Comparison of ENCODE assay signal across 13 mouse cellular contexts in genomic region chr16:22085411-22085810, GRCm38 (mm10).
DNase-seq lines count a peak whose midpoint lies in the region; TF ChIP-seq lines count a peak whose summit lies in the region.
"Had no signal": no experiment of that assay in that cellular context is flagged by ENCODE, and none has a peak within 500 bp of the region (broad histone marks: within the 10 kb centered on the region; RNA-seq: fewer than 3 reads in every experiment).

No protein-coding gene starts in this region.

- no peak for TF ChIP-seq CTCF in brain, embryonic 14.5 days (IDR thresholded peaks at IDR 0.05; ENCODE audit: borderline replicate concordance, extremely low read depth, insufficient read depth, insufficient read length)

- intact Hi-C loops in left cerebral cortex, postnatal 4 days (cut with DNase I) = no loop called here
- intact Hi-C loops in left cerebral cortex, postnatal 25 days (cut with DNase I) = no loop called here

- DNase-seq in cerebellum, postnatal 14 days = peak; percentile 67 to 83
- no peak for DNase-seq in cerebellum, postnatal 36 days
- peak; percentile 89 for DNase-seq in left cerebral cortex, postnatal 4 days
- no peak for DNase-seq in left cerebral cortex, postnatal 25 days (ENCODE audit: low spot score in 2 of 2)
- peak; percentile 45 for DNase-seq in brain, embryonic 14.5 days (ENCODE audit: low read depth)
- DNase-seq in heart, adult 9 months (ENCODE audit: low spot score in 2 of 2) = no peak
- DNase-seq: adrenal gland, adult 2 months; adrenal gland, postnatal 10 days; adrenal gland, postnatal 25 days; cerebellum, adult 11-12 months; cerebellum, adult 2 months; cerebellum, adult 9-11 months; forebrain, postnatal 0 days had no signal

- TF ChIP-seq POLR2A in brain, embryonic 14.5 days (IDR thresholded peaks at IDR 0.05; ENCODE audit: borderline replicate concordance, extremely low read depth, insufficient read depth, insufficient read length, poor library complexity, severe bottlenecking) = no peak

Comparison
In these comparisons a context has a peak if more than half of its experiments do, and no peak if none do; other contexts are left out.
1. DNase-seq: peak in cerebellum, postnatal 14 days (2 of 2), left cerebral cortex, postnatal 4 days (single experiment) and brain, embryonic 14.5 days (single experiment); none in cerebellum, postnatal 36 days (0 of 2), left cerebral cortex, postnatal 25 days (0 of 2) and heart, adult 9 months (0 of 2).